Mouse (Mus musculus): ENCODE data around the gene Mybl2.

Gene Mybl2

GRCm38 (mm10) chr2:163111413-163112201 lies 57.1 kb downstream of the Mybl2 start:
- no peak for DNase-seq (ENCODE audit: low spot score)

- DNase-seq (ENCODE audit: low spot score), result no peak
Measured at GRCm38 (mm10) chr2:163120626-163121352, 66.3 kb downstream of the Mybl2 start.

GRCm38 (mm10) chr2:163121353-163121660 lies 66.8 kb downstream of the Mybl2 start:
- DNase-seq (ENCODE audit: low spot score), result no peak

- peak; percentile 31 for DNase-seq (ENCODE audit: low spot score)
Measured at GRCm38 (mm10) chr2:163122319-163122718, 67.8 kb downstream of the Mybl2 start.

GRCm38 (mm10) chr2:163123496-163123895 lies 69.0 kb downstream of the Mybl2 start:
- DNase-seq (ENCODE audit: low spot score), result no peak

GRCm38 (mm10) chr2:163130837-163131236 lies 76.3 kb downstream of the Mybl2 start:
- no peak for DNase-seq (ENCODE audit: low spot score)

- DNase-seq (ENCODE audit: low spot score), result no peak
Measured at GRCm38 (mm10) chr2:163132314-163132713, 77.8 kb downstream of the Mybl2 start.
